Mouse (Mus musculus): ENCODE data around the gene Ell.

Ell gene

DNA sequence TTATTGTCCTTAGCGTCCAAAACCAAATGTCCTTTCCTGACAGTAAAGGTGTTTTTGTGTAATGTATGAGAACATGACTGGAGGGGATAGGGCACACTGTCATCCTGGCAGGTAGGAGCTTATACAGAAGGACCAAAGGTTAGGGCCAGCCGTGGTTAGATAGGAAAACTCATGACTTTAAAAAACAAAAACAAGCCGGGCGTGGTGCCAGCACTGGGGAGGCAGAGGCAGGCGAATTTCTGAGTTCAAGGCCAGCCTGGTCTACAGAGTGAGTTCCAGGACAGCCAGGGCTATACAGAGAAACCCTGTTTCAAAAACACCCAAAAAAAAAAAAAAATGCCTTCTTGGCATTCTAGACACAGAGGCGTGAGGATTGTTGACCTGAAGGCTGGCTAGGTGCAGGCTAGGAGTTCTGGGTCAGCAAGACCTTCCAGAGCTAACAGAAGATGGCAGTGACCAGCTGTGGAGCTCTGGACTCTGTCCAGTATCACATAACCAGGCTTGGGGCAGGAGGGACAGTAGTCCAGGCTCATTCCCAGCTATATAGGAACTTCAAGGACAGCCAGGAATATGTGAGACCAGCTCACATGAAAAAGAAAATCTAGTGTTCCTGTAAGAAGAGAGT, 24.6 kb downstream of the Ell start:
- WGBS = 86% methylated on average over 6 of the region's 6 CpGs

DNA sequence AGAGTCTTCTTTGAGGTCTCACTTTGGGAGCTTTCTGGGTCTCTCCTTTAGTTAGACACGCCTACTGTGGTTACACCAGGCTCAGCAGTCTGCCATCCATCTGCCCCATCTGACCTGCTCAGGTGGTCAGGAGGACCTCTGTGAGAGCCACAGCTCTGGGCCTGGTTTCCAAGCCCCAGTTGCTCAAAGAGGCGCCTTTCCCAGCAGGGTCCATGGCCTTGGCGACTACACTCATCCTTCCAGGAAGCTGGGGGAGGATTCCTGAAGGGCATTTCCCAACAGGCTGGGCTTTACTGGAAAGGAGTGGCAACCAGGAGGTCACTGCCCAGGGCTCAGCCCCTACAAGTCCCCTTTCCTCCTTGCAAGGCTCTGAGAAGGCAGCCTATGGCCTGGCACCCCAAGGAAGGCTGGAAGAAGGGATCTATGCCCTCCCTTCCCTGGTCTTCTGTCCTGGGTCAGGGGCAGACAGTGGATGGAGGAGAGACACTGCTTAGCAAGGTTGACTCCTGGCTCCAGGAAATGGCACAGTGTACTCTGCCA, 25.5 kb downstream of the Ell start:
- WGBS = 72% methylated on average over 3 of the region's 3 CpGs

DNA sequence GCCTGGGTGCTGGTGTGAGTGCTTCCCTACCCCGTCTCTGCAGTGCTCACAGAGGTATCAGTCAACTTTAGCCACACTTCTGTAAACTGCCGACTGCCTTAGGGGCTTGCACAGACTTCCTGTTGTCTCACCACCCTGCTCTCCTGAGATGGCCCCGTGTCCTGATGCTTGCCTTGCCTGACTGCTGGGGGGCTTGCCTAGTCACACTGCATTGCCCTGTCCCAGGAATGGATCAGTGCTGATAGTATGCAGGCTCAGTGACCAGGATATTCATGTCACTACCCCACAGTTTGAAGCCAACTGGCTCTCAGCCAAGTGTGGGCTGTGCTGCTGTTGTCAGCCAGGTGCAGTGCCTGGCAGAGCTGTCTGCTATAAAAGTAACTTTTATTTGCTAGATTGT, 26.3 kb downstream of the Ell start:
- 62% methylated on average over 3 of the region's 3 CpGs for WGBS

DNA sequence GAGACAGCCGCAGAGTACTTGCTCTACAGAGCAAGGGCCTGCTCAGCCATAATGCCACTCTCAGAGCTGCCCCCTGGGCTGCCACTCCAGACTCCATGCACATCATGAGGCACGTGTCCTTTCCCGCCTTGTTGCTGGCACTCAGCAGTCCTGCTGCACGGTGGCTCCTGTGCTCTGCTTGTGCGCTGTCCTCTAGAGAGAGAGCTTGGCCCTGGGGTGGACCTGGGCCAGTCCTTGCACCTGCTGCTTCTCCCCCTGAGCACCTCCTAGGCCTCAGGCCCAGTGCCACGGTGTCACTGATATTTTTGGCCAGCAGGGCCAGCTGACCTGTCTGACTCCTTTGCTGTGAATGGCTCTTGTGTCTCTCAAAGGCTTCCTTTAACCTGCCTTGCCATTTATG, 31.7 kb downstream of the Ell start:
- 68% methylated on average over 6 of the region's 6 CpGs for WGBS

DNA sequence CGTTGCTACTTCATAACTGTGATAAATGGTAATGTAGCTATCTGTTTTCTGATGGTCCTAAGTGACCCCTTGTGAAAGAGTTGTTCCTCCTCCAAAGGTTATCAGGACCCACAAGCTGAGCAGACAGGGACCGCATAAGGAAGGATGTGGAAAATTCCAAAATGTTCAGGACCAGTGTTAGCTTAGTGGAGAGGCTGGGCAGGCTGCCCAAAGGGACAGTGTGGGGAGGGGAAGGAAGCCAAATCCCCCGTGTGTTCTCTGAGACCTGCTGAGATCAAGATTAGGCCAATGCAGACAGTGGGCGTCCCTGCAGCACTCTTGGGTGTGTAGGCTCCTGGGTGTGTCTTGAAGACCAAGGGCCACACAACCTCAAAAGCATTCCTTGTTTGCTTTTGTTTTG, 35.7 kb downstream of the Ell start:
- WGBS = 47% methylated on average over 4 of the region's 4 CpGs

DNA sequence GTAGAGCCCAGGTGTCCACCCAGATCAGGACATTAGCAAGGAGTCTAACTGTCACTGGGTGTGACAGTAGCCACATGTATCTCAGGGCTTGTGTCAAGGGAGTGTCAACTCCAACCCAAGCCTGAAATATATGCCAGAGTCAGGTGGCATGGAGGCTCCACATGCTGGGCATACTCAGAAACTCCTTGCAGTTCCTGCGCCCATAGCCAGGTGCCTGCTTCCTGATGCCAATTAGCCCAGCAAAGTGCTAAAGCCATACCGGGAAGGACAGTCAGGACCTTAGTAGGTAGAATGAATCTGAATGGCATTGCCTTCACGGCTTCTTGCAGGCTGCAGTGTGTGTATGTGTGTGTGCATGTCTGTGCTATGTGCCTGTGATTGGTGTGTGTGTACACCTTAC, 38.0 kb downstream of the Ell start:
- WGBS = 93% methylated on average over 3 of the region's 3 CpGs

DNA sequence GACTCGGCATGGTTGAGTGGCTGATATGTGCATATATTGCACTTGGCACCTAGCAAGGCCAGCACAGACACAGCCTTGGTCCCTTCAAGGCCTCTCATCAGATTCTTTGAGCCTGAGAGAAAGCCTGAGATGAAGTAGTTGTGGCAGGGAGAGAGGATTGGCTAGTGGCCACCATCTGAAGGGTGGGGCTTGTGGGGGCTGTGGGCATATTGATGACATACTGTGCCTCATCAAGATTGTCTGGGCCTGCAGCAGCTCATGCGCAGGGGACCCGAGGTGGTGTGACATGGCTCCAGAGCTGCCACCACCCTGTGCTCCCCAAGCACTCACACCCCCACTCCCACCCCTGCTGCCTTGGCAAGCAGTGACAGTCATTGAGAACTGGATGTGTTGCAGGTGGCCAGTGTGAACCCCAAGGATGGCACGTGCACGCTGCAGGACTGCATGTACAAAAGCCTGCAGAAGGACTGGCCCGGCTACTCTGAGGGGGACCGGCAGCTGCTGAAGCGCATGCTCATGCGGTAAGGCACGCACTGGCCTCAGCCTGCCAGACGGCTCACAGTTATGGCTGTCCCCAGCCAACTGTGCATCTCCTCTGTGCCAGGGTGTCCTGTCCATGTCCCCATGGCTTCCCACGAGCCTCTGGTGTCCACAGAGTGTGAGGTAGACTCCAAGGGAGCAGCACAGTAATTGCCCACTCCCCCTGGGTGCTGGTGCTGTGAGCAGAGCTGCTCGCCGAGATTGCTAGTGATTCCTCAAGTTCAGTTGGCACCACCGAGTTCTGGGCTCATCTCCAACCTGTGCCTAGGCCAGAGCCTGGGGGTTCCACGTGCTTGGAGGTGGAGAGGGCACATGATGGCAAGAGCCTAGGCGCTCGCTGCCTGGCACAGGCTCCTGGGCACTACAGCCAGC, 44.5 kb downstream of the Ell start:
- 50% methylated on average over 18 of the region's 18 CpGs for WGBS

DNA sequence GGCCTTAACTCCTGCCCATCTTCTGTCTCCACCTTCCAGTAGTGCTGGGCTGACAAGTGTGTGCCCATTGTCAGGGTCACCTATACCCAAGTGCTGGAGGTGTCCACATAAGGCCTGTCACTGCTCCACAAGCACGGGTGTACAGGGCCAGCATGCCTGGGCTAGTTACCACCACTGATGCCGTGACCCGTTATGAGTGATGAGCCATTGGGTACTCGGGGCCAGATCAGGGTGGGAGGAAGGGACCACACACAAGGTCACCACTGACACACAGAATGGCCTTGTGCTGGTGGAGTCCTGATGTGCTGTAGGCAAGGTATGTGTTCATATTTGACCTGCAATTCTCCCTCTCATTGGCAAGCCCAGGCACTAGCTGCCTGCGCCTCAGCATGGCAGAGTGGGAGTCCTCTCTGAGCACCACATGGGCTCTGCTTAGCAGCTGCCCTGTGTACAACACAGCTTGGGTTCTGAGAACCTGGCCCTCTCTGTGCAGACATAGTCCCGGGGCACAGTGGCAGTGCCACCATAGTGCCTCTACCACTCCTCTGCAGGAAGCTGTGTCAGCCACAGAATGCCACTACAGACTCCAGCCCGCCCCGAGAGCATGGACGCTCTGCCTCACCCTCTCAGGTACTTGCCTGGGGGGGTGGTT, 45.5 kb downstream of the Ell start:
- 85% methylated on average over 9 of the region's 9 CpGs for WGBS

DNA sequence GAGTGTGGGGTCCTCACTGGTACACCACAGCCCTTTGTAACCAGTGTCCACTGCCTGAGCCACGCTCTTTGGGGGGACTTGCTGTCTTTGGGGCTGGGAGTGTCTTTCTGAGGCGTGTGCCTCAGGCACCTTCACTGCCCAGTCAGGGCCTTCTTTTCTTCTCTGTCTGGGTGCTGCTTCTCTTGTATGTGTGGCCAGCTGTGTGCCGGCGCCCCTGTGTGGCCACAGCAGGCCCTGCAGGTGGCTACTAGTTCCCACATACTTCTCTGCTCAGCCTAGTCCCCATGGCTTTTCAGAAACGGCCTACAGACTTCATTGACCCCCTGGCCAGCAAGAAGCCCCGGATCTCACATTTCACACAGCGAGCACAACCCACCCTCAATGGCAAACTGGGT, 46.0 kb downstream of the Ell start:
- 37% methylated on average over 7 of the region's 7 CpGs for WGBS

DNA sequence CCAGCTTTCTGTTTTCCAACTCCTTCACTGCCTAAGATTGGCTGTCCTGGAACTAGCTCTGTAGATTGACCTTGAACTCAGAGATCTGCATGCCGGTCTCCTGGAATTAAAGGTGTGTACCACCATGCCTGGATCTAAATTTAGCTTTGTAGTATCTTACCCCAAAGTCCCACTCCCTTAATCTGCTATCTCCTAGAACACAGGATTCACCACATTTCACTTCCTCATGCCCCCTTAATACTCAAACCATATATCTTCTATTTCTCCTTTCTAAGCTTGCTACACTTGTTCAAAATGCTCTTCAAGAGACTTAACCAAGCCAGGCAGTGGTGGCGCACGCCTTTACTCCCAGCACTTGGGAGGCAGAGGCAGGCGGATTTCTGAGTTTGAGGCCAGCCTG, 48.7 kb downstream of the Ell start:
- WGBS = 95% methylated on average over 4 of the region's 4 CpGs

DNA sequence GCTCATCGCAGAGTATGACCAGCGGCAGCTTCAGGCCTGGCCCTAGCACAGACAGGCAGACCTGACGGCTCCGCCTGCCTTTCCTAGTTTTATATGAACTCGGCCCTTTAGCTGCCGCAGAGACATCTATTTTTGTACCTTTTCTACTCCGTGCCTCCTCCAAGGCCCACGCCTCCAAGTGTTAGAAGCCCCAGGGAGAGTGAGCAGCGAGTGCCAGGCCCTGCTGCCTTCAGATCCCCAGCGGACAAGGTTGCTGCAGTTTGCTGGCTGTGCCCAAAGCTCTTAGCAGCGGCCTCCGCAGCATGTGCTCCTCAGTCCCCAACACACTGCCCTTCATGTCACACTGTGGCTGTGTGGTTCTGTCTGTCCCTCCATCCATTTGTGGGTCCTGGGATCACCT, 52.3 kb downstream of the Ell start:
- 51% methylated on average over 12 of the region's 12 CpGs for WGBS

DNA sequence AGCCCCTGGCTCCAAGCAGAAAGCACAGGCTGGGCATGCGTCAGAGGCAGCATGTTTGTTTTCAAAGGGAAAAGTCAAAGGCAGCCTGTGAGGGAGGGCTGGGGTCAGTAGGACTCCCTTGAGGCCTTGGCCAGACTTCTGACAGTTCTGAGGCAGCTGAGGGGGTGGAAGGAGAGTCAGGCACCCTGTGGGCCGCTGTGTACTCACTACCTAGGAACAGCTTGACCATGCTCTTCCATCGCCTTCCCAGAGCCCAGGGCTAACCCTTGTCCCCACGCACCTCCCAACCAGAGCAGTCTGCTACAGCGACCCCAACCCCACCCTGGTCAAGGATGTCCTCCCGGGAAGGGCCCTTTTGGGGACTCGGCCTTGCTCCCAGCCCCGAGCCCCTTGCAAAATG, 53.9 kb downstream of the Ell start:
- 60% methylated on average over 8 of the region's 8 CpGs for WGBS

DNA sequence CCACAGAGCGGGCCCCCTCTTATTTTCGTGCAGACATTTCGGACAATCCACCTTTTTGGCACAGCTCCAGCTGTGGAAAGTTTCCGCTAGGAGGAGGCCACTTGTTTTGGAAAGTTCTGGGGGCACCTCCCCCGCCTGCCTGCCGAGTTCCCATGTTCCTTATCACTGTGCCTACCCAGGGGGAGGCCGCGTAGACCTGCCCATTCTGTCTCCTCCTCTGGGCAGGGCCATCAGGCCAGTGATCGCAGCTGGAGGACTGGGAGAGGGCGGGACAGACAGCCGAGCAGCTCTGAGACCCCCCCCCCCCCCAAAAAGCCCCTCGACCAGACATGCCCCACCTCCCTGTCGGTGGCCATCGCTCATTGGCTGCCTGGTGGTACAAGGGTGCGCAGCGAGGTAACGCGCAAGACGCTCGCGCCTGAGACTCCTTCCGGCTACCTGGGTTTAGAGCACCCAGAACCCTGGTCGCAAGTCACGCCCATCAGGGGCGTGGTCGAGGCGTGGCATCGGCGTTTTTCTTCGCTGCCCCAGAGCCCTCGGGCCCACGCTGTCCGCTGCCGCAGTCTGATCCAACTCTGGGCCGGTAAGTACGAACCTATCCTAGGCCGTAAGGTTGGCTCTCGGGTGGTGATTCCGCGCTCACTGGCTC, 54.8 kb downstream of the Ell start, which contains the start of gene Isyna1:
Gene Isyna1, plus strand, starts transcription at position 413 of the 649 bp plus-strand sequence.
- 3% methylated on average over 40 of the region's 40 CpGs for WGBS

DNA sequence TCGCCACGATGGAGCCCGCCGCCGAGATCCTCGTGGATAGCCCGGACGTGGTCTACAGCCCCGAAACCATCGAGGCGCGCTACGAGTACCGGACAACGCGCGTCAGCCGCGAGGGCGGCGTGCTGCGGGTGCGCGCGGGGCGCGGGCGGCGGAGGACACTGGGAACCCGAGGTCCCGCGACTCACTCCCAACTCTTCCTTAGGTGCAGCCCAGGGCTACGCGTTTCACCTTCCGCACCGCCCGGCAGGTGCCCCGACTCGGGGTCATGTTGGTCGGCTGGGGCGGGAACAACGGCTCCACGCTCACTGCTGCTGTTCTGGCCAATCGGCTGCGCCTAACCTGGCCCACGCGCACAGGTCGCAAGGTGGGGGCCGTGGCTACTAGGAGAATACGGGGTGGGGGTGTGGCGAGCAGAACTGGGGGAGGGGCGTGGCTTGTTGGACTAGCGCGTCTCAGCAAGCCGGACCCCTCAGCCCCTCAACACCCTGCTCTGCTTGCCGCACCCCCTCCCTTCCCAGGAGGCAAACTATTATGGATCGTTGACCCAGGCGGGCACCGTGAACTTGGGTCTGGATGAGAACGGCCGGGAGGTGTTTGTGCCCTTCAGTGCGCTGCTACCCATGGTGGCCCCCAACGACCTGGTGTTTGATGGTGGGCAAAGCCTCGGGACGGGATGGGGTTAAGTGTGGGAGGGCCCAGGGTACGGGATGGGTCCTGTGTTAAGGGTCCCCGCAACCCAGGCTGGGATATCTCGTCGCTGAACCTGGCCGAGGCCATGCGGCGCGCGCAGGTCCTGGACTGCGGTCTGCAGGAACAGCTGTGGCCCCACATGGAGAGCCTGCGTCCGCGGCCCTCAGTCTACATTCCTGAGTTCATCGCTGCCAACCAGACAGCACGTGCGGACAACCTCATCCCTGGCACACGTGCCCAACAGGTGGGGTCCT, 55.6 kb downstream of the Ell start:
- WGBS = 12% methylated on average over 82 of the region's 82 CpGs

DNA sequence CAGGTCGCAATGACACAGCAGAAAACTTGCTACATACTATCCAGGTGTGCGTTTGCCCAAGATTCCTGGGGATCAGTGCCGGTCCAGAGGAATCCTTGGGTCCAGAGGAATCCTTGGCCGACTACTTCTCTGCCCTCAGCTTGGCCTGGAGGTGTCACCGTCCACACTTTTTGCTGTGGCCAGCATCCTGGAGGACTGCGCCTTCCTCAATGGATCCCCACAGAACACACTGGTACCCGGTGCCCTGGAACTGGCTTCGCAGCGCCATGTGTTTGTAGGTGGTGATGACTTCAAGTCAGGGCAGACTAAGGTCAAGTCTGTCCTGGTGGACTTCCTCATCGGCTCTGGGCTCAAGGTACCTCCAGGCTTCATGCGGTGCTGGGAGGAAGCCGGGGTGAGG, 56.6 kb downstream of the Ell start:
- WGBS = 91% methylated on average over 12 of the region's 12 CpGs

DNA sequence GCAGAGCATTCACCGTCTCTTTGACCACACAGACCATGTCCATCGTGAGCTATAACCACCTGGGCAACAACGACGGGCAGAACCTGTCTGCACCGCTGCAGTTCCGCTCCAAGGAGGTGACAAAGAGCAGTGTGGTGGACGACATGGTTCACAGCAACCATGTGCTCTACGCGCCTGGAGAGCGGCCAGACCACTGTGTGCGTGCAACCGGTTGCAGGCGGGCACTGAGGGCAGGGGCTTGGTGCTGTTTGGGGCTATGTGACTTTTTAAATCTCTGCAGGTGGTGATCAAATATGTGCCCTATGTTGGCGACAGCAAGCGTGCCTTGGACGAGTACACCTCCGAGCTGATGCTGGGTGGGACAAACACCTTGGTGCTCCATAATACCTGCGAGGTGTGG, 57.0 kb downstream of the Ell start:
- 92% methylated on average over 18 of the region's 18 CpGs for WGBS

DNA sequence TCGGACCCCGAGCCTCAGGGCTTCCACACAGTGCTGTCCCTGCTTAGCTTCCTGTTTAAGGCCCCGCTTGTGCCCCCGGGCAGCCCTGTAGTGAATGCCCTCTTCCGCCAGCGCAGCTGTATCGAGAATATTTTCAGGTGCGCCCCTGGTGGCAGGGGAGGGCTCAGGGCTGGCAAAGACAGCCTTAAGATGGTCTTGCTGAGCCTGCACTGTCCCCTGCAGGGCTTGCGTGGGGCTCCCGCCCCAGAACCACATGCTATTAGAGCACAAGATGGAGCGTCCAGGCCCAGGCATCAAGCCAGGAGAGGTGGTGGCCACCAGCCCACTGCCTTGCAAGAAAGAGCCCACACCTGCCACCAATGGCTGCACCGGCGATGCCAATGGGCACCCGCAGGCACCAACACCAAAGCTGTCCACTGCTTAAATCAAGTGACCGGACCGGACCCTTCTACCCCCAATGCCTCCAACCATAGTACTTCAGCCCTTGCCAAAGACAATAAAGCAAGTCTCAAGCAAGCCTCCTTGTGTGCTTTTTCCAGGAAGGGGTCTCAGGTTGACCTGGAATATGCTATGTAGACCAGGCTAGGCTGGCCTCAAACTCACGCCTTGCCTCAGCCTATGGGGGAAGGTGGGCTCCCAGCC, 57.6 kb downstream of the Ell start:
- WGBS = 80% methylated on average over 17 of the region's 17 CpGs

DNA sequence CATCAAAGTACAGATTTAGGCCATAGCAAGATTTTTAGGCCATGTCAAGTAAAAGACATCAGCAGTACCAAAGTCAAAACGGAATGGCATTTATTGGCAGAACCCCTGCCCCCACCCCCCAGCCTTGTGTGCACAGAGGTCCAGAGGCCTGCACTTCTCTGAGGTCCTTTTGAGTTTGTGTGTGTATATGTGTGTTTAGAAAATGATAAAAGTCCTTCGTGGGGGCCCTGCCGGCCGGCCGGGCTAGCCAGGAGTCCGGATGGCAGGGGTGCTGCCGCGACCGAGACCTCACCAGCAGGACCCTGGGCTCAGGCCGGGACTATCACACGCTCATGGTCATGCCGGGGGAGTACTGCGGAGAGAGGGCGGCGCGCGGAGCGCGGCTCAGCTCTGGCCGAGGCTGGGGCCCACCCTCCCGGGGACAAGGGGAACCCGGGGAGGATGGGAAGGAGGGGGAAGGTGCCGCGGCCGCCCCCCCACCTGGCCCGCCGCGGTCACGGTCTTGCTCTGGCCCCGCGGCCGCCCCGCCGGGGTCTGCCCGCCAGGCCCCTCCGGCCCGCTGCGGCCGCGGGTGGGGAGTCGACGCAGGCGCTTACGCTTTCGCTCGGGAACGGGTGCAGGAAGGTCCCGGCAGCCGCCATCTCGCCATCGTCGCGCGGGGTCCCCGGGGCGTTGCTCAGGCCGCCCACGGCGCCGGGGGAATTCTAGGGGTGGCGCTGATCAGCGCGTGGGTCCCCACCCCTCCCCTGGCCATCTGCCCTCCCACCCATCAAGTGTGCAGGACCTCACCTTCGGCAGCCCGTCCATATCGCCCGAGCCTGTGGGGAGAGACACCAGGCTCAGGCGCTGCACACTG, 58.4 kb downstream of the Ell start:
- 41% methylated on average over 66 of the region's 68 CpGs for WGBS

DNA sequence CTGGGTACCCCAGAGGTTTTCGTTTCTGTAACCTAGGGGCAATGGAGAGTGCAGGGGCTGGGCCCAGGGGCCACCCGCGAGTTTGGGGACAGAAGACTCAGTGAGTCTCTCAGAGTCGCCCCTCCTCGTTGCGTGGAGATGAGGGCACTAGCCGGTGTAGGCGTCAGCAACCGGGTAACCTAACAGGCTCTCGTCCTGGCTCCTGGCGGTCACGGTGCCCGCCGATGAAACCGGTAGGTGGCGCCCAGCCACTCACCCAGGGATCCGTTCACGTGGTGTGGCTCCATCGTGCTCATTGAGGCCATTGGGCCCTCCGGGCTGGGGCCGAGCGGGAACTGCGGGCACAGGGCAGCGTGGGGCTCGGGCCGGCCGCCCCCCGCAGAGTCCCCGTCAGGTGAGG, 59.0 kb downstream of the Ell start:
- 24% methylated on average over 29 of the region's 29 CpGs for WGBS
